ENCODE assay signal across 19 mouse cellular contexts in genomic region chr9:5485258-5485657, GRCm38 (mm10).
"Had no signal": no experiment of that assay in that cellular context is flagged by ENCODE, and none has a peak within 500 bp of the region (broad histone marks: within the 10 kb centered on the region; RNA-seq: fewer than 3 reads in every experiment).

No protein-coding gene starts in this region.

- H3K9me3 ChIP-seq: lung, embryonic 15.5 days; midbrain, embryonic 12.5 days; neural tube, embryonic 13.5 days; neural tube, embryonic 15.5 days had no signal

- H3K36me3 ChIP-seq: lung, embryonic 15.5 days; midbrain, embryonic 10.5 days; midbrain, embryonic 12.5 days; neural tube, embryonic 13.5 days; neural tube, embryonic 15.5 days had no signal

- H3K4me2 ChIP-seq: lung, embryonic 15.5 days; midbrain, embryonic 12.5 days; neural tube, embryonic 13.5 days; neural tube, embryonic 15.5 days had no signal

- H3K27me3 ChIP-seq: lung, embryonic 15.5 days; midbrain, embryonic 12.5 days; neural tube, embryonic 13.5 days; neural tube, embryonic 15.5 days had no signal

- H3K4me3 ChIP-seq: lung, embryonic 15.5 days; midbrain, embryonic 10.5 days; midbrain, embryonic 12.5 days; myocyte; neural tube, embryonic 13.5 days; neural tube, embryonic 15.5 days had no signal

- H3K4me1 ChIP-seq: lung, embryonic 15.5 days; midbrain, embryonic 10.5 days; midbrain, embryonic 12.5 days; neural tube, embryonic 13.5 days; neural tube, embryonic 15.5 days had no signal

- ATAC-seq: lung, postnatal 0 days; midbrain, embryonic 16.5 days had no signal

- H3K9ac ChIP-seq: lung, embryonic 15.5 days; midbrain, embryonic 12.5 days; neural tube, embryonic 13.5 days; neural tube, embryonic 15.5 days had no signal

- H3K27ac ChIP-seq: lung, embryonic 15.5 days; midbrain, embryonic 10.5 days; midbrain, embryonic 12.5 days; neural tube, embryonic 13.5 days; neural tube, embryonic 15.5 days had no signal

- DNase-seq: lung, adult 18-20 months; lung, postnatal 4 days; midbrain, embryonic 14.5 days; retina, postnatal 1 day; right cerebral cortex, adult 18-20 months; right cerebral cortex, postnatal 25 days; right cerebral cortex, postnatal 4 days; spleen, adult 18-20 months; thymus, adult 18-20 months; thymus, postnatal 14 days; thymus, postnatal 36 days had no signal
